In the genomic region with DNA sequence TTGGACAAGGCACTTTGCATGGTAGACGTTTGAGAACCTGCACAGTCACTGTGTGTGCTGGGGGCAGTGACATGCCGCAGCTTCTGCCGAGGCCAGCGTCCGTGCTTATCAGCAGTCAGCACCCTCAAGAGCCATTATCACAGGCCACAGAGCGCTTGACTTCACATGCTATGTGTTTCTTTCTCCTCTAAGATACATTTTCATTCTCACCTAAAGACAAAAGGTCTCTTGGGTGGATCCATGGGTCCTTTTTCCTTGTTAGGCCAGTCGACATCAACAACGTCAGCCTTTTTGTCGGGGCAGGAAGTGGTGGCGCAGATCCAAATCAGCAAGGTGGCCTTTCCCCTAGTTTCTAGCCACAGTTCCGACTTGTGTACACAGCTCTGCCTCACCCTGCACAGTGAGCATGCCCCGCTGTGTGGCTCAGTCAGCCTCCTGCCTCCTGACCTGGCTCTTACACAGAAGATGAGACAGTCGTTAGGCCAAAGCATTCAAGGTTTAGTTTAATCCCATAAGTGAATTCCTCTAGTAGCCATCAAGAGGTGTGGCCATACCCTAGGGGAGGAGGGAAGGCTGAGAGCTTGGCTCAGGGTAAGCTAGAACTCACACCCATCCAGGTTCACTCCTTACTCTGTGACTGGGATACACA, we compare ENCODE assay signal across 9 mouse cellular contexts.
DNase-seq lines count a peak whose midpoint lies in the region; ATAC-seq and TF ChIP-seq lines count a peak whose summit lies in the region.
"Had no signal": no experiment of that assay in that cellular context is flagged by ENCODE, and none has a peak within 500 bp of the region (broad histone marks: within the 10 kb centered on the region; RNA-seq: fewer than 3 reads in every experiment).

No protein-coding gene starts in this region.

- no peak for TF ChIP-seq CTCF in spleen, adult 2 months (IDR thresholded peaks at IDR 0.05; ENCODE audit: extremely low read depth, insufficient read depth, insufficient read length, insufficient replicate concordance)

- no peak for DNase-seq in hindbrain, embryonic 11.5 days (ENCODE audit: low spot score)
- DNase-seq in hindbrain, embryonic 10.5 days (ENCODE audit: low spot score), result no peak
- DNase-seq in adrenal gland, postnatal 10 days, result peak; percentile 66
- peak; percentile 57 for DNase-seq in kidney, postnatal 10 days
- DNase-seq in spleen, adult 2 months (ENCODE audit: low read depth in 1 of 2, low spot score in 2 of 2), result peak in 1 of 2 experiments; percentile 4
- no peak for DNase-seq in embryo, embryonic 10.5 days (ENCODE audit: low spot score)

- no peak overlapping the region for H3K9ac ChIP-seq in hindbrain, embryonic 11.5 days (ENCODE audit: low read depth, low read length)
- H3K9ac ChIP-seq in heart, embryonic 11.5 days (ENCODE audit: low read depth, low read length), result peak overlapping the region; percentile 46; the same call in 1 of the 2 replicates
- H3K9ac ChIP-seq in lung, embryonic 16.5 days (ENCODE audit: low read length), result 0 out of 2 replicates have a peak overlapping the region, but pooled peaks have one; percentile 20

- no peaks in the 10 kb centered on the region for H3K27me3 ChIP-seq in hindbrain, embryonic 11.5 days (ENCODE audit: control insufficient read depth, insufficient read depth, low read length)
- H3K27me3 ChIP-seq in hindbrain, embryonic 10.5 days (ENCODE audit: insufficient read depth, poor library complexity, severe bottlenecking), result no peaks in the 10 kb centered on the region
- no peaks in the 10 kb centered on the region for H3K27me3 ChIP-seq in heart, embryonic 11.5 days (ENCODE audit: control insufficient read depth, insufficient read depth, low read length)
- no peaks in the 10 kb centered on the region for H3K27me3 ChIP-seq in lung, embryonic 16.5 days (ENCODE audit: control insufficient read depth, insufficient read depth, low read depth, low read length)
- no peaks in the 10 kb centered on the region; the same call in 1 of the 2 replicates for H3K27me3 ChIP-seq in spleen, adult 2 months (ENCODE audit: control insufficient read depth, insufficient read depth, low read length)

- ATAC-seq in hindbrain, embryonic 11.5 days (ENCODE audit: low FRiP score), result 0 out of 2 replicates have a peak, but pooled peaks have one; percentile 40
- peak; percentile 95 for ATAC-seq in heart, embryonic 11.5 days (replicated peaks; ENCODE audit: insufficient number of reproducible peaks, low FRiP score, low TSS enrichment)
- ATAC-seq in lung, embryonic 16.5 days (ENCODE audit: low read depth), result peak; percentile 84
- ATAC-seq: Patski had no signal

- H3K9me3 ChIP-seq in hindbrain, embryonic 11.5 days (ENCODE audit: control insufficient read depth, low read length), result no peaks in the 10 kb centered on the region
- no peaks in the 10 kb centered on the region for H3K9me3 ChIP-seq in hindbrain, embryonic 10.5 days
- no peaks in the 10 kb centered on the region for H3K9me3 ChIP-seq in heart, embryonic 11.5 days (replicated peaks; ENCODE audit: control insufficient read depth, low read length)
- no peaks in the 10 kb centered on the region for H3K9me3 ChIP-seq in lung, embryonic 16.5 days (ENCODE audit: control insufficient read depth, low read length)

- no peak for TF ChIP-seq POLR2A in spleen, adult 2 months (IDR thresholded peaks at IDR 0.05; ENCODE audit: low read depth, low read length)

- 78% methylated on average over 13 of the region's 13 CpGs for WGBS in hindbrain, embryonic 11.5 days
- 83% methylated on average over 13 of the region's 13 CpGs for WGBS in hindbrain, embryonic 10.5 days
- 16% methylated on average over 13 of the region's 13 CpGs for WGBS in heart, embryonic 11.5 days (ENCODE audit: insufficient replicate concordance)
- 29% methylated on average over 13 of the region's 13 CpGs for WGBS in lung, embryonic 16.5 days
- 29% methylated on average over 13 of the region's 13 CpGs for WGBS in spleen, adult 2 months

- no peak overlapping the region for H3K4me3 ChIP-seq in hindbrain, embryonic 11.5 days (ENCODE audit: low read depth, low read length)
- no peak overlapping the region for H3K4me3 ChIP-seq in hindbrain, embryonic 10.5 days
- no peak overlapping the region for H3K4me3 ChIP-seq in heart, embryonic 11.5 days (ENCODE audit: low read depth, low read length)
- no peak overlapping the region for H3K4me3 ChIP-seq in lung, embryonic 16.5 days (ENCODE audit: low read length)
- H3K4me3 ChIP-seq in spleen, adult 2 months (ENCODE audit: extremely low read depth, insufficient read depth, insufficient read length), result no peak overlapping the region

- H3K4me2 ChIP-seq in hindbrain, embryonic 11.5 days (replicated peaks; ENCODE audit: low read depth, low read length), result no peak overlapping the region
- H3K4me2 ChIP-seq in heart, embryonic 11.5 days, result peak overlapping the region; percentile 47
- H3K4me2 ChIP-seq in lung, embryonic 16.5 days (ENCODE audit: low read depth, low read length), result 0 out of 2 replicates have a peak overlapping the region, but pooled peaks have one; percentile 16

- H3K36me3 ChIP-seq in hindbrain, embryonic 11.5 days (ENCODE audit: control insufficient read depth, insufficient read depth, low read length), result no peaks in the 10 kb centered on the region
- H3K36me3 ChIP-seq in hindbrain, embryonic 10.5 days, result no peaks in the 10 kb centered on the region
- no peaks in the 10 kb centered on the region for H3K36me3 ChIP-seq in heart, embryonic 11.5 days (ENCODE audit: control insufficient read depth, insufficient read depth, low read length)
- no peaks in the 10 kb centered on the region for H3K36me3 ChIP-seq in lung, embryonic 16.5 days (ENCODE audit: control insufficient read depth, insufficient read depth, low read length)
- no peaks in the 10 kb centered on the region for H3K36me3 ChIP-seq in spleen, adult 2 months (ENCODE audit: control insufficient read depth, insufficient read depth, low read length)

- H3K27ac ChIP-seq in hindbrain, embryonic 11.5 days (ENCODE audit: low read depth, low read length), result no peak overlapping the region
- no peak overlapping the region for H3K27ac ChIP-seq in hindbrain, embryonic 10.5 days
- H3K27ac ChIP-seq in heart, embryonic 11.5 days (ENCODE audit: low read depth, low read length), result peak overlapping the region; percentile 92
- peak overlapping the region; percentile 39; the same call in 1 of the 2 replicates for H3K27ac ChIP-seq in lung, embryonic 16.5 days (ENCODE audit: low read length)
- H3K27ac ChIP-seq in spleen, adult 2 months (ENCODE audit: insufficient read depth, low read length), result peak overlapping the region; percentile 40; the same call in 1 of the 2 replicates

- no peaks in the 10 kb centered on the region for H3K4me1 ChIP-seq in hindbrain, embryonic 11.5 days (replicated peaks; ENCODE audit: control insufficient read depth, insufficient read depth, low read length)
- peaks cover 20% of the 10 kb centered on the region for H3K4me1 ChIP-seq in hindbrain, embryonic 10.5 days (replicated peaks)
- H3K4me1 ChIP-seq in heart, embryonic 11.5 days (ENCODE audit: control insufficient read depth, insufficient read depth, low read length), result peaks cover 8% of the 10 kb centered on the region
- H3K4me1 ChIP-seq in lung, embryonic 16.5 days (replicated peaks; ENCODE audit: control insufficient read depth, insufficient read depth, low read length), result peaks cover 9% of the 10 kb centered on the region
- H3K4me1 ChIP-seq in spleen, adult 2 months (ENCODE audit: control insufficient read depth, insufficient read depth, insufficient read length), result peaks cover 2% of the 10 kb centered on the region; the same call in 1 of the 2 replicates

Comparison
In these comparisons a context has a peak if more than half of its experiments do, and no peak if none do; other contexts are left out.
1. ATAC-seq: peak in every context shown above with its lines; median percentile 95 in heart, embryonic 11.5 days; 84 in lung, embryonic 16.5 days; 40 in hindbrain, embryonic 11.5 days.
2. DNase-seq: peak in adrenal gland, postnatal 10 days (single experiment) and kidney, postnatal 10 days (single experiment); none in hindbrain, embryonic 11.5 days (single experiment), hindbrain, embryonic 10.5 days (single experiment) and embryo, embryonic 10.5 days (single experiment).
3. H3K27ac ChIP-seq: peak in heart, embryonic 11.5 days (single experiment), lung, embryonic 16.5 days (single experiment) and spleen, adult 2 months (single experiment); none in hindbrain, embryonic 11.5 days (single experiment) and hindbrain, embryonic 10.5 days (single experiment).